Mouse (Mus musculus): ENCODE results near the gene Csde1.

GRCm38 (mm10) chr3:103001595-103001994, 18.6 kb upstream of the Csde1 start:
- TF ChIP-seq POLR2A (IDR thresholded peaks at IDR 0.05; ENCODE audit: control insufficient read depth, low read depth, low read length) (no peak), CTCF (IDR thresholded peaks at IDR 0.05; ENCODE audit: control insufficient read depth, insufficient read depth, insufficient replicate concordance, low read depth, low read length) (no peak)

Measured in testis, adult 2 months (tissue).